Mouse (Mus musculus) embryonic fibroblast, embryonic 13.5 days (primary cell): Measurements from ENCODE around the gene Ppp1r2. TPM values are rescaled to one million over a fixed set of nuclear protein-coding genes. Genes with fewer than 3 reads are reported as not detected.

Experiments
- H3K27ac ChIP-seq: 2 replicates; pipeline ENCODE4 v1.5.1; 2012; ENCODE audit warnings: low read length, control low read depth, inconsistent platforms; ENCODE audit not compliant: insufficient read depth
- H3K4me1 ChIP-seq: 2 replicates; pipeline ENCODE4 v1.6.1; 2011; ENCODE audit warnings: low read length; ENCODE audit not compliant: control insufficient read depth, insufficient read depth
- H3K4me3 ChIP-seq: 2 replicates; pipeline ENCODE4 v1.5.1; 2011; ENCODE audit warnings: mild to moderate bottlenecking, control low read depth, low read length; ENCODE audit not compliant: insufficient read depth
- CTCF ChIP-seq: IDR thresholded peaks from 2 replicates; pipeline ENCODE4 v1.5.1; 2011; ENCODE audit warnings: mild to moderate bottlenecking, control low read depth, low read length, moderate library complexity, borderline replicate concordance; ENCODE audit not compliant: insufficient read depth
- POLR2A ChIP-seq: IDR thresholded peaks from 2 replicates; pipeline ENCODE4 v1.6.1; 2011; ENCODE audit warnings: low read depth, mild to moderate bottlenecking, control low read depth, low read length, moderate library complexity
- polyA plus RNA-seq: library from polyadenylated mRNA; stranded (reverse); fragments of >200 nt; gene quantifications from 2 replicates; pipeline ENCODE4 v1.2.4, GENCODE M21; 2011; ENCODE audit warnings: low read depth; ENCODE audit not compliant: missing spikeins, insufficient read length

The Ppp1r2 gene
- polyA plus RNA-seq, 1 experiment, result 51.5 TPM

- TF ChIP-seq CTCF (no peak), POLR2A (no peak)
- Histone ChIP-seq H3K27ac (no peak overlapping the region), H3K4me1 (no peaks in the 10 kb centered on the region), H3K4me3 (no peak overlapping the region)
Observed at GRCm38 (mm10) chr16:31312296-31312695, 37.2 kb upstream of the Ppp1r2 start.

DNA sequence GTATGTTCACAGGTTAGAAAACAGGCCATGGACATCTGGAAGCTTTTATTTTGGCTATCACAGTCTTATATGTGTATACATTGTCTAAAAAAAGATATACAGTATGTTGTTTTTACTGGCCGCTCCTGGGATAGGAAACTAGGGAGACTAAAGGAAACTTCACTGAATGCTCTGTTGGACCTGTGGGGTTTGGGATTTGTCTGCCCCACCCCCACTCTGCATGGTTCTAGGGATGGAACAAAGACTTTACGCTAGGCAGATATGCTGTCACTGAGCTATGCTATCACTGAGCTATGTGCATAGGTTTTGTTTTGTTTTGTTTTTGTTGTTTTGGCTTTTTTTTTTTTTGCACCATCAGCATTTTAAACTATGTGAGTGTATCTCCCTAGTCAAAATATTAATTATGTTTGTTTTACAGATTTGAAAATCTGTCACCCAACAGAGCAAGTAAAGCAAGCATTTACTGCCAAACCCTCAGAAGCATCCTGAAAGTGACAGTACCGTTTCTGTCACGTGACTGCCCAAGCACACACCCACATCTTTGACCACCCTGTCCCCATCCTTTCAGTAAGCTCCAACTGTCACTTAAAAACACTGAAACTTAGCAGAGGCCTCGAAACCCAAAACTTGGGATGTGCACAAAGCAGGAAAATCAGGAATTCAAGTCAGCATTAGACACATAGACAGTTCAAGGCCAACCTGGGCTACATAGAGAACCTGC is 30.3 kb upstream of the Ppp1r2 start:
- Histone ChIP-seq H3K27ac (no peak overlapping the region), H3K4me3 (no peak overlapping the region), H3K4me1 (peaks cover 6% of the 10 kb centered on the region; the same call in 1 of the 2 replicates)
- TF ChIP-seq CTCF, result no peak
- no peak for TF ChIP-seq POLR2A

DNA sequence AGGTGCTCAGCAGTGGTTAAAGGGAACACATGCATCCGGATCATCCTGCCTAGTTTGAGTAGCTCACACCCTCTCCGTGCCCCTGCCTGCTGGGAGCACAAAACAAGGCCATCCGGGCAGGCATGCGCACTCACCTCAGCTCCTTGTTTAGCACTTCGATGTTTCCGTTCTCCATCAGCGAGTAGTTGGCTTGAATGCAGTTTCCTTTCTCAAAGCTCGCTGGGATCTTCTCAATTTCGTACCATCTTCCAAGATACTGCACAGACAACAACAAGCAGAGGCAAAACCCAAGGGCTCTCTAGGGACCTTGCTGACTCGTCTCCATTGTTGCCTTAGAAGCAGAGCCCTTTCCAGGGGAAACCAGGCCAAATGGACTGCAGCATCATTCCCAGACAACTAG is 28.2 kb upstream of the Ppp1r2 start:
- peaks cover 6% of the 10 kb centered on the region; the same call in 1 of the 2 replicates for H3K4me1 ChIP-seq
- H3K4me3 ChIP-seq, result no peak overlapping the region
- TF ChIP-seq POLR2A, result no peak
- TF ChIP-seq CTCF, result no peak
- no peak overlapping the region for H3K27ac ChIP-seq

GRCm38 (mm10) chr16:31300883-31301532 is 25.9 kb upstream of the Ppp1r2 start:
- Histone ChIP-seq H3K27ac (no peak overlapping the region), H3K4me3 (no peak overlapping the region), H3K4me1 (peaks cover 6% of the 10 kb centered on the region; the same call in 1 of the 2 replicates)
- no peak for TF ChIP-seq CTCF
- no peak for TF ChIP-seq POLR2A

GRCm38 (mm10) chr16:31300467-31300866 is 25.4 kb upstream of the Ppp1r2 start:
- TF ChIP-seq CTCF (no peak), POLR2A (no peak)
- Histone ChIP-seq H3K27ac (no peak overlapping the region), H3K4me1 (peaks cover 6% of the 10 kb centered on the region; the same call in 1 of the 2 replicates), H3K4me3 (no peak overlapping the region)

DNA sequence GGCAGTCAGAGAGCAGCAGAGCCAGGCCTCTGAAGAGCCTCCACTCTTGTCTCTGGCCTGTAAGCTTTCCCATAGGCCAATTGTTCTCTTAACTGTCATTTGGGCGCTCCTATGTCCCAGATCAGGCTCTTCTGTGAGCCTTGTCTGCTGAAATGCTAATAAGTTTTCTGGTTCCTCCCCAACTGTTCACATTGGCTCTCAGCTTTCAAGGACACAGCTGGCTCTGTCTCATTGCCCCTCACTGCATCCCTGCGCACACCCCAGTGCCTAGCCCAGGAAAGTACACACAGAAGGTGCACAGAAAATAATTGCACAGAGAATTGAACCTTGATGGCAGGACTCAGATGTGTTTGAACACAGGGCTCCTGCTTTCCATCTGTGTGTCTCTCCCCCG is 24.9 kb upstream of the Ppp1r2 start:
- H3K27ac ChIP-seq, result no peak overlapping the region

DNA sequence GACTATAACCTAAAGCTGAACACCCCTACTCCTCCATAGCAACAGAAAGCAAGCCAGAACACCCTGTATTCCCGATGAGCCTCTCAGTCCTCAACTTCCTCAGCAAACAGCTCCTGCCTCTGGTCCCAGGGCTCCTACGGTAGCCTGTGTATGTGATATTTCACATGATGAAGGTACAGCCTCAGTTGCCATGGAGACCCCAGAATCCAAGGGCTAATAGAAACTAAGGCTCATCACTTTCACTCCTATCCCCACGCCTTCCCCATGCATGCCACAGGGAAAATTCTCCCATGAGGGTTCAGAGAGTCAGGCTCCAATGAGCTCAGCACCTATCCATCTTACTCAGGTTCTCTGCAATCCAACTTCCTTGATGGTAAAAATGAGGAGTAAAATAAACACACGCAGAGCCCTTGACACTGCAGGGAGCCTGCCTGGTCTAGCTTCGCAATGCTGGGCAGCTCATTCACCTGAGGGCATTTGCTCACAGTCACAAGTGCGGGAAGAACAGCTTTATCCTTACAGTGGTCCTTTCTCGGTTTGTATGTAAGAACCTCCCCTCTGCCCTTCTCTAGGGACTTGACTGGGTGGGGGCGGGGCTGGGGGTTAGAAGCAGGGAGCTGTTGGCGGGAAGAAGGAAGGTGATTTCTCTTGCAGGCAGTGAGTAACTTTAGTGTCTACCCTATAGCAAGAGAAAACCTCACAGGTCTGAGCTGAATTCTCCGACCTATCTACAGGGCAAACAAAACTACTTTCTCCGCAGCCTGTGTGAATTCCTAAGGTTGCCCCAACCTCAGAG is 24.3 kb upstream of the Ppp1r2 start:
- H3K27ac ChIP-seq, result no peak overlapping the region
- TF ChIP-seq POLR2A (no peak), CTCF (no peak)
- H3K4me1 ChIP-seq, result peaks cover 6% of the 10 kb centered on the region; the same call in 1 of the 2 replicates
- H3K4me3 ChIP-seq, result no peak overlapping the region

More for the DNA sequence above, 24.9 kb upstream of the Ppp1r2 start:
- H3K4me1 ChIP-seq, result peaks cover 6% of the 10 kb centered on the region; the same call in 1 of the 2 replicates
- no peak overlapping the region for H3K4me3 ChIP-seq
- TF ChIP-seq POLR2A (no peak), CTCF (no peak)

DNA sequence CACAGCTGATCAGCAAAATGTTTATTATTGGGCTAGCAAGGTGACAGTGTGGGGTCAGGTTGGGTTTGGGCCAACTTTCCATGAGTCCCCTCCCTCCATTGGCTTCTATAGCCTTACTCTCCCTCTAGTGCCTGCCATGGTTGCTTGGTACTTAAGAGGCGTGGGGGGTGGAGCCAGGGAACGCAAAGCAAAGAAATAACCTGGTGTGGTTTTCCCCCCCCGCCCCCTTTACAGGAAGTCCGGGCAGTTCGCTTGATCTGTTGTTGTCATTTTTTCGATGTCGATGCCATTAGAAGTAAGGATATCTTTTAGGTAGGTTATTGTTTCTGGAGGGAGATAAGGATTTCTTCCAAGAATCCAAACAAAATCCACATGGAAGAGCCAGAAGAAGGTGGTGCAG is 22.0 kb upstream of the Ppp1r2 start:
- peaks cover 2% of the 10 kb centered on the region for H3K4me1 ChIP-seq
- H3K27ac ChIP-seq, result no peak overlapping the region
- H3K4me3 ChIP-seq, result no peak overlapping the region
- no peak for TF ChIP-seq POLR2A
- no peak for TF ChIP-seq CTCF

- H3K4me3 ChIP-seq, result no peak overlapping the region
- H3K27ac ChIP-seq, result no peak overlapping the region
- H3K4me1 ChIP-seq, result peaks cover 14% of the 10 kb centered on the region
- TF ChIP-seq POLR2A, result no peak
- TF ChIP-seq CTCF, result no peak
Observed at GRCm38 (mm10) chr16:31293761-31294160, 18.7 kb upstream of the Ppp1r2 start.

- Histone ChIP-seq H3K4me1 (peaks cover 14% of the 10 kb centered on the region), H3K4me3 (no peak overlapping the region), H3K27ac (peak overlapping the region; percentile 94)
- TF ChIP-seq POLR2A (no peak), CTCF (no peak)
Observed at GRCm38 (mm10) chr16:31290751-31291365, 15.8 kb upstream of the Ppp1r2 start.
